Mouse (Mus musculus): Measurements from ENCODE around the gene Ndufb11. TPM values are rescaled to one million over a fixed set of nuclear protein-coding genes. Genes with fewer than 3 reads are reported as not detected.

Ndufb11 gene
- polyA plus RNA-seq, 1 experiment from 2014 or later, result 251 TPM

Other genes with a start within 250 kb of the Ndufb11 start
- 7.3 and 7.6 TPM in 2 replicates for gene Jade3, start 191.9 kb downstream of the Ndufb11 start, polyA plus RNA-seq (2015; fragmentation: Nextera tagmentation; extraction: Ambion mirVana)
- 14.5 and 17.7 TPM in 2 replicates for gene Rgn, start 67.8 kb downstream of the Ndufb11 start, polyA plus RNA-seq (2015; fragmentation: Nextera tagmentation; extraction: Ambion mirVana)
- gene Rbm10, start 116 bp downstream of the Ndufb11 start, polyA plus RNA-seq (2015; fragmentation: Nextera tagmentation; extraction: Ambion mirVana), result 52.7 and 53.6 TPM in 2 replicates
- gene Uba1, start 40.7 kb upstream of the Ndufb11 start, polyA plus RNA-seq (2015; fragmentation: Nextera tagmentation; extraction: Ambion mirVana), result 201 and 206 TPM in 2 replicates
- gene Cdk16, start 70.3 kb upstream of the Ndufb11 start, polyA plus RNA-seq (2015; fragmentation: Nextera tagmentation; extraction: Ambion mirVana), result 73.6 and 77.1 TPM in 2 replicates
- 30.8 and 33.6 TPM in 2 replicates for gene Usp11, start 86.3 kb upstream of the Ndufb11 start, polyA plus RNA-seq (2015; fragmentation: Nextera tagmentation; extraction: Ambion mirVana)
- 121 TPM in 2 replicates for gene Araf, start 180.2 kb upstream of the Ndufb11 start, polyA plus RNA-seq (2015; fragmentation: Nextera tagmentation; extraction: Ambion mirVana)

All from stomach, embryonic 16.5 days (tissue).